Mouse (Mus musculus): Measurements from ENCODE around the gene Asic2.

Asic2 gene

GRCm38 (mm10) chr11:81002769-81003430 lies 965.4 kb downstream of the Asic2 start:
- no peak for DNase-seq (ENCODE audit: low spot score)

GRCm38 (mm10) chr11:80995621-80996020 lies 972.6 kb downstream of the Asic2 start:
- DNase-seq (ENCODE audit: low spot score) = no peak

GRCm38 (mm10) chr11:80983530-80983929 lies 984.7 kb downstream of the Asic2 start:
- no peak for DNase-seq (ENCODE audit: low spot score)

- no peak for DNase-seq (ENCODE audit: low spot score)
Measured at GRCm38 (mm10) chr11:80976239-80976855, 991.9 kb downstream of the Asic2 start.

- DNase-seq (ENCODE audit: low spot score) = no peak
Measured at GRCm38 (mm10) chr11:80974616-80975015, 993.6 kb downstream of the Asic2 start.

GRCm38 (mm10) chr11:80973976-80974375 lies 994.3 kb downstream of the Asic2 start:
- no peak for DNase-seq (ENCODE audit: low spot score)

GRCm38 (mm10) chr11:80973273-80973672 lies 995.0 kb downstream of the Asic2 start:
- DNase-seq (ENCODE audit: low spot score) = no peak

- no peak for DNase-seq (ENCODE audit: low spot score)
Measured at GRCm38 (mm10) chr11:80967544-80967943, 1000.7 kb downstream of the Asic2 start.

GRCm38 (mm10) chr11:80966040-80966439 lies 1002.2 kb downstream of the Asic2 start:
- DNase-seq (ENCODE audit: low spot score) = no peak

- DNase-seq (ENCODE audit: low spot score) = no peak
Measured at GRCm38 (mm10) chr11:80961326-80961725, 1006.9 kb downstream of the Asic2 start.

- DNase-seq (ENCODE audit: low spot score) = no peak
Measured at GRCm38 (mm10) chr11:80958086-80958671, 1010.1 kb downstream of the Asic2 start.

- DNase-seq (ENCODE audit: low spot score) = no peak
Measured at GRCm38 (mm10) chr11:80955915-80956314, 1012.3 kb downstream of the Asic2 start.

GRCm38 (mm10) chr11:80954147-80954546 lies 1014.1 kb downstream of the Asic2 start:
- DNase-seq (ENCODE audit: low spot score) = no peak

GRCm38 (mm10) chr11:80949068-80949738 lies 1019.1 kb downstream of the Asic2 start:
- DNase-seq (ENCODE audit: low spot score) = no peak

- DNase-seq (ENCODE audit: low spot score) = no peak
Measured at GRCm38 (mm10) chr11:80948103-80948502, 1020.2 kb downstream of the Asic2 start.

- no peak for DNase-seq (ENCODE audit: low spot score)
Measured at GRCm38 (mm10) chr11:80946163-80946562, 1022.1 kb downstream of the Asic2 start.

GRCm38 (mm10) chr11:80923286-80923951 lies 1044.8 kb downstream of the Asic2 start:
- DNase-seq (ENCODE audit: low spot score) = no peak

GRCm38 (mm10) chr11:80918332-80918731 lies 1049.9 kb downstream of the Asic2 start:
- no peak for DNase-seq (ENCODE audit: low spot score)

- DNase-seq (ENCODE audit: low spot score) = no peak
Measured at GRCm38 (mm10) chr11:80917688-80918087, 1050.6 kb downstream of the Asic2 start.

GRCm38 (mm10) chr11:80913408-80914024 lies 1054.7 kb downstream of the Asic2 start:
- no peak for DNase-seq (ENCODE audit: low spot score)

GRCm38 (mm10) chr11:80912721-80913120 lies 1055.5 kb downstream of the Asic2 start:
- DNase-seq (ENCODE audit: low spot score) = no peak

GRCm38 (mm10) chr11:80907820-80908219 lies 1060.4 kb downstream of the Asic2 start:
- DNase-seq (ENCODE audit: low spot score) = no peak

All from ovary, postnatal 10 days (tissue).